Mouse (Mus musculus): ENCODE measurements around the gene Slc6a3.

Slc6a3 gene

GRCm38 (mm10) chr13:73577277-73577676 is 40.7 kb downstream of the Slc6a3 start:
- ATAC-seq (ENCODE audit: insufficient number of reproducible peaks, low FRiP score, low TSS enrichment), result no peak

GRCm38 (mm10) chr13:73591488-73591887 is 54.9 kb downstream of the Slc6a3 start:
- ATAC-seq (ENCODE audit: insufficient number of reproducible peaks, low FRiP score, low TSS enrichment), result no peak

GRCm38 (mm10) chr13:73592546-73592945 is 56.0 kb downstream of the Slc6a3 start:
- no peak for ATAC-seq (ENCODE audit: insufficient number of reproducible peaks, low FRiP score, low TSS enrichment)

GRCm38 (mm10) chr13:73596276-73596675 is 59.7 kb downstream of the Slc6a3 start:
- ATAC-seq (ENCODE audit: insufficient number of reproducible peaks, low FRiP score, low TSS enrichment), result no peak

- no peak for ATAC-seq (ENCODE audit: insufficient number of reproducible peaks, low FRiP score, low TSS enrichment)
Measured at GRCm38 (mm10) chr13:73600217-73600616, 63.7 kb downstream of the Slc6a3 start.

- ATAC-seq (ENCODE audit: insufficient number of reproducible peaks, low FRiP score, low TSS enrichment), result no peak
Measured at GRCm38 (mm10) chr13:73603046-73603445, 66.5 kb downstream of the Slc6a3 start.

- ATAC-seq (ENCODE audit: insufficient number of reproducible peaks, low FRiP score, low TSS enrichment), result peak; percentile 94
Measured at GRCm38 (mm10) chr13:73603522-73604155, 67.1 kb downstream of the Slc6a3 start, which contains the start of gene Clptm1l. Gene Clptm1l (plus strand): TSS chr13:73604006.

GRCm38 (mm10) chr13:73604156-73604957 is 67.8 kb downstream of the Slc6a3 start:
- ATAC-seq (ENCODE audit: insufficient number of reproducible peaks, low FRiP score, low TSS enrichment), result peak; percentile 54

- no peak for ATAC-seq (ENCODE audit: insufficient number of reproducible peaks, low FRiP score, low TSS enrichment)
Measured at GRCm38 (mm10) chr13:73618406-73618805, 81.9 kb downstream of the Slc6a3 start.

GRCm38 (mm10) chr13:73620637-73621036 is 84.1 kb downstream of the Slc6a3 start:
- ATAC-seq (ENCODE audit: insufficient number of reproducible peaks, low FRiP score, low TSS enrichment), result no peak

GRCm38 (mm10) chr13:73626410-73626744 is 89.8 kb downstream of the Slc6a3 start:
- ATAC-seq (ENCODE audit: insufficient number of reproducible peaks, low FRiP score, low TSS enrichment), result no peak

- ATAC-seq (ENCODE audit: insufficient number of reproducible peaks, low FRiP score, low TSS enrichment), result peak; percentile 17; the same call in 1 of the 2 replicates
Measured at GRCm38 (mm10) chr13:73626745-73627549, 90.4 kb downstream of the Slc6a3 start, which contains the start of gene Tert. Gene Tert (plus strand): TSS chr13:73626911.

Measured in cerebellum, adult (tissue).